In genomic region chr7:25303685-25304006, GRCm38 (mm10) we compare ENCODE assay signal across 29 mouse cellular contexts. TPM values are rescaled to one million over a fixed set of nuclear protein-coding genes. Genes with fewer than 3 reads are reported as not detected.
"Had no signal": no experiment of that assay in that cellular context is flagged by ENCODE, and none has a peak within 500 bp of the region (broad histone marks: within the 10 kb centered on the region; RNA-seq: fewer than 3 reads in every experiment).

No protein-coding gene starts in this region.

- H3K36me3 ChIP-seq: heart, embryonic 10.5 days; heart, embryonic 12.5 days; intestine, embryonic 15.5 days; limb, embryonic 10.5 days; limb, embryonic 12.5 days; liver, embryonic 13.5 days; liver, embryonic 15.5 days had no signal

- H3K27me3 ChIP-seq: hindbrain, embryonic 15.5 days had no signal

- DNase-seq: gastrocnemius, postnatal 25 days; heart, adult 2 months; heart, postnatal 10 days; heart, postnatal 4 days; kidney, adult 18-20 months; kidney, adult 8-10 months; kidney, postnatal 10 days; kidney, postnatal 25 days; kidney, postnatal 4 days; liver; liver, embryonic 13.5 days had no signal

- H3K27ac ChIP-seq: heart, adult 2 months; heart, embryonic 10.5 days; hindbrain, embryonic 13.5 days; hindbrain, embryonic 15.5 days; intestine, embryonic 15.5 days; layer of hippocampus, adult 2 months; limb, embryonic 10.5 days; limb, embryonic 12.5 days; liver, embryonic 13.5 days; liver, embryonic 15.5 days had no signal

- H3K4me3 ChIP-seq: heart, adult 2 months; heart, embryonic 10.5 days; heart, embryonic 12.5 days; hindbrain, embryonic 13.5 days; hindbrain, embryonic 15.5 days; intestine, embryonic 15.5 days; layer of hippocampus, adult 2 months; limb, embryonic 10.5 days; limb, embryonic 12.5 days; liver, embryonic 13.5 days; liver, embryonic 15.5 days had no signal

RNA-seq across cellular contexts. Expression of gene Tmem145, which starts 2.3 kb away (rescaled TPM):
- total RNA-seq: gastrocnemius, adult 8-10 months; gastrocnemius, postnatal 25 days; granulocyte monocyte progenitor cell, adult 5-6 weeks; heart, adult 2 months; heart, postnatal 10 days; heart, postnatal 25 days; heart, postnatal 4 days had no signal
- polyA plus RNA-seq: inflammation-experienced regulatory T-cells, adult 6 months had no signal

RNA-seq across cellular contexts. Expression of gene Prr19, which starts 2.4 kb away (rescaled TPM):
- total RNA-seq: gastrocnemius, adult 8-10 months; gastrocnemius, postnatal 25 days; gastrocnemius, postnatal 4 days; granulocyte monocyte progenitor cell, adult 5-6 weeks; heart, adult 2 months; heart, postnatal 10 days; heart, postnatal 25 days; heart, postnatal 4 days; layer of hippocampus, adult 2 months; layer of hippocampus, postnatal 25 days; left cerebral cortex, postnatal 36 days had no signal
- polyA plus RNA-seq: heart, adult 2 months; heart, embryonic 12.5 days; heart, embryonic 14.5 days; heart, embryonic 16.5 days; inflammation-experienced regulatory T-cells, adult 6 months; liver, embryonic 13.5 days had no signal
